Mouse (Mus musculus) intestine, postnatal 0 days (tissue): Measurements from ENCODE around the gene Cers4. TPM values are rescaled to one million over a fixed set of nuclear protein-coding genes. Genes with fewer than 3 reads are reported as not detected.
A peak's percentile ranks its signal among the peaks of the same experiment; 100 is the strongest.

Experiments
- ATAC-seq: fragments of 200-750 bp; cut with Nextera tagmentation; 2 replicates; pipeline ENCODE4 v1.8.0; 2017; ENCODE audit warnings: mild to moderate bottlenecking, moderate TSS enrichment, moderate library complexity
- H3K27ac ChIP-seq: fragments of 300-500 bp; sonication (generic); 2 replicates; pipeline ENCODE4 v1.5.1; 2014; ENCODE audit warnings: mild to moderate bottlenecking, low read depth, low read length, moderate library complexity
- H3K27me3 ChIP-seq: fragments of 300-500 bp; sonication (generic); replicated peaks from 2 replicates; pipeline ENCODE4 v1.6.1; 2014; ENCODE audit warnings: low read length, mixed read lengths; ENCODE audit not compliant: control insufficient read depth, insufficient read depth
- H3K36me3 ChIP-seq: fragments of 300-500 bp; sonication (generic); 2 replicates; pipeline ENCODE4 v1.6.1; 2014; ENCODE audit warnings: mild to moderate bottlenecking, moderate library complexity; ENCODE audit not compliant: control insufficient read depth, insufficient read depth
- H3K4me1 ChIP-seq: fragments of 300-500 bp; sonication (generic); replicated peaks from 2 replicates; pipeline ENCODE4 v1.6.1; 2014; ENCODE audit warnings: antibody characterized with exemption, low read length, mixed read lengths; ENCODE audit not compliant: control insufficient read depth, insufficient read depth
- H3K4me2 ChIP-seq: fragments of 300-500 bp; sonication (generic); replicated peaks from 2 replicates; pipeline ENCODE4 v1.6.1; 2014; ENCODE audit warnings: low read depth, mild to moderate bottlenecking, moderate library complexity
- H3K4me3 ChIP-seq: fragments of 300-500 bp; sonication (generic); 2 replicates; pipeline ENCODE4 v1.5.1; 2014; ENCODE audit warnings: low read depth, low read length
- H3K9ac ChIP-seq: fragments of 300-500 bp; sonication (generic); 2 replicates; pipeline ENCODE4 v1.6.1; 2014; ENCODE audit warnings: mild to moderate bottlenecking, low read depth, low read length
- H3K9me3 ChIP-seq: fragments of 300-500 bp; sonication (generic); 2 replicates; pipeline ENCODE4 v1.6.1; 2016; ENCODE audit warnings: mixed run types; ENCODE audit not compliant: control insufficient read depth
- CTCF ChIP-seq: sonication (generic); IDR thresholded peaks from 2 replicates; pipeline ENCODE4 v1.5.1; 2016; ENCODE audit warnings: low read depth, mild to moderate bottlenecking, control low read depth, antibody characterized with exemption, moderate library complexity
- WGBS: fragments of 180-500 bp; shearing (Covaris S2); extraction: QIAGEN DNeasy Blood & Tissue Kit; methylation state at CpG from one replicate; pipeline ENCODE4 v1.1.7; 2014; 5-methylcytosine and 5-hydroxymethylcytosine counted together
- polyA plus RNA-seq: library from polyadenylated mRNA; unstranded; fragments of >200 nt; fragmentation: Nextera tagmentation; extraction: Ambion mirVana; gene quantifications from 2 replicates; pipeline ENCODE4 v1.2.1, GENCODE M21; 2015

The Cers4 gene
- 8.6 and 12.7 TPM in 2 replicates for polyA plus RNA-seq

GRCm38 (mm10) chr8:4492851-4493685 is at the start of gene Cers4:
Gene Cers4 (plus strand): TSS chr8:4493026.
- TF ChIP-seq CTCF: no peak
- peak within 1 kb of the TSS; percentile 42; the same call in 1 of the 2 replicates for H3K9ac ChIP-seq
- peak within 1 kb of the TSS; percentile 58 for H3K4me3 ChIP-seq
- H3K27me3 ChIP-seq: no peaks in the 10 kb centered on the region
- H3K36me3 ChIP-seq: no peaks in the 10 kb centered on the region
- H3K27ac ChIP-seq: peak within 1 kb of the TSS; percentile 50
- H3K4me2 ChIP-seq: peak within 1 kb of the TSS; percentile 80
- no peaks in the 10 kb centered on the region for H3K9me3 ChIP-seq
- peak; percentile 87 for ATAC-seq
- WGBS: under 1% methylated on average over 39 of the region's 39 CpGs
- no peaks in the 10 kb centered on the region for H3K4me1 ChIP-seq

GRCm38 (mm10) chr8:4458165-4458564 is 34.7 kb upstream of the Cers4 start:
- H3K4me3 ChIP-seq: no peak overlapping the region
- ATAC-seq: no peak
- no peak overlapping the region for H3K4me2 ChIP-seq
- no peak for TF ChIP-seq CTCF
- H3K36me3 ChIP-seq: no peaks in the 10 kb centered on the region
- whole genome bisulfite sequencing: 86% methylated on average over 2 of the region's 2 CpGs
- H3K27me3 ChIP-seq: no peaks in the 10 kb centered on the region
- no peak overlapping the region for H3K9ac ChIP-seq
- no peaks in the 10 kb centered on the region for H3K9me3 ChIP-seq
- no peaks in the 10 kb centered on the region for H3K4me1 ChIP-seq
- no peak overlapping the region for H3K27ac ChIP-seq

GRCm38 (mm10) chr8:4463061-4463460 is 29.8 kb upstream of the Cers4 start:
- Histone ChIP-seq H3K4me1 (no peaks in the 10 kb centered on the region), H3K36me3 (no peaks in the 10 kb centered on the region), H3K9me3 (no peaks in the 10 kb centered on the region), H3K27me3 (no peaks in the 10 kb centered on the region), H3K27ac (no peak overlapping the region), H3K9ac (no peak overlapping the region), H3K4me3 (no peak overlapping the region), H3K4me2 (no peak overlapping the region)
- no peak for ATAC-seq
- no peak for TF ChIP-seq CTCF
- whole genome bisulfite sequencing: 81% methylated on average over 2 of the region's 2 CpGs

- 37% methylated on average over 7 of the region's 7 CpGs for WGBS
- Histone ChIP-seq H3K27me3 (no peaks in the 10 kb centered on the region), H3K4me3 (no peak overlapping the region), H3K4me1 (0 out of 2 replicates have a peak, but pooled peaks cover 3% of the 10 kb centered on the region), H3K36me3 (no peaks in the 10 kb centered on the region), H3K4me2 (0 out of 2 replicates have a peak overlapping the region, but pooled peaks have one; percentile 9), H3K9ac (no peak overlapping the region), H3K27ac (peak overlapping the region; percentile 50; the same call in 1 of the 2 replicates), H3K9me3 (no peaks in the 10 kb centered on the region)
- no peak for TF ChIP-seq CTCF
- ATAC-seq: peak; percentile 90
Measured at GRCm38 (mm10) chr8:4474419-4475187, 18.2 kb upstream of the Cers4 start.

GRCm38 (mm10) chr8:4481154-4481553 is 11.7 kb upstream of the Cers4 start:
- Histone ChIP-seq H3K27ac (no peak overlapping the region), H3K36me3 (no peaks in the 10 kb centered on the region), H3K9me3 (no peaks in the 10 kb centered on the region), H3K4me2 (no peak overlapping the region), H3K9ac (no peak overlapping the region), H3K27me3 (no peaks in the 10 kb centered on the region), H3K4me1 (no peaks in the 10 kb centered on the region), H3K4me3 (no peak overlapping the region)
- TF ChIP-seq CTCF: no peak
- ATAC-seq: no peak
- WGBS: 75% methylated on average over 4 of the region's 4 CpGs

- no peak for TF ChIP-seq CTCF
- H3K27me3 ChIP-seq: no peaks in the 10 kb centered on the region
- no peak overlapping the region for H3K9ac ChIP-seq
- H3K36me3 ChIP-seq: no peaks in the 10 kb centered on the region
- H3K27ac ChIP-seq: no peak overlapping the region
- 65% methylated on average over 4 of the region's 4 CpGs for WGBS
- no peaks in the 10 kb centered on the region for H3K4me1 ChIP-seq
- no peak for ATAC-seq
- H3K4me2 ChIP-seq: no peak overlapping the region
- H3K9me3 ChIP-seq: no peaks in the 10 kb centered on the region
- H3K4me3 ChIP-seq: no peak overlapping the region
Measured at GRCm38 (mm10) chr8:4481586-4481985, 11.2 kb upstream of the Cers4 start.
